Mouse (Mus musculus) kidney, postnatal 36 days (tissue): Measurements from ENCODE around the gene Fthl17d.
"Not testable (repeated sequence)": the region's sequence is repeated elsewhere in the genome, so short reads cannot be mapped to it uniquely, and the experiment has no call there.

ENCODE experiments used
- DNase-seq, 2 experiments: peaks; one replicate each; pipeline ENCODE4 v3.0.0; 2021 to 2022; ENCODE audit warnings: mixed read lengths in 2 of 2

Fthl17d gene

DNA sequence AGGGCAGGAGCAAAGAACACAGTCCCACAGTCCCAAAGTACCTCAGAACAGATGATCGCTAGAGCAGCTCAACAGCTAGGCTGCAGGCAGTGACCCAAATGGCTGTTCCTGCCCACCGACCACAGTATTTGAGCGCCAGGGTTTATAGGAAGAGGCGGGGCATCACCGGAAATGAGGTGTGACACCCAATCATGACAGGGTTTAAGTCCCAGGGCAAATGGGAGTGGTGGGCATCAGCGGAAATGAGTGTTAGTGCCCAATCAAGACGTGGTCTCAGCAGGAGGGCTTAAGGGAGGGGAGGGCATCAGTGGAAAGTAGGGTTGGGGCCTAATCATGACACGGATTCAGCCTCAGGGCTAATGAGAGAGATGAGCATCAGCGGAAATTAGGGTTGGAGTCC, at the start of gene Fthl17d:
TSS of gene Fthl17d (minus strand) at position 101 of the 400 bp plus-strand sequence.
- not testable (repeated sequence) for DNase-seq

DNA sequence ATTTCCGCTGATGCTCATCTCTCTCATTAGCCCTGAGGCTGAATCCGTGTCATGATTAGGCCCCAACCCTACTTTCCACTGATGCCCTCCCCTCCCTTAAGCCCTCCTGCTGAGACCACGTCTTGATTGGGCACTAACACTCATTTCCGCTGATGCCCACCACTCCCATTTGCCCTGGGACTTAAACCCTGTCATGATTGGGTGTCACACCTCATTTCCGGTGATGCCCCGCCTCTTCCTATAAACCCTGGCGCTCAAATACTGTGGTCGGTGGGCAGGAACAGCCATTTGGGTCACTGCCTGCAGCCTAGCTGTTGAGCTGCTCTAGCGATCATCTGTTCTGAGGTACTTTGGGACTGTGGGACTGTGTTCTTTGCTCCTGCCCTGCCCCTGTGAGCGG, 46.6 kb upstream of the Fthl17d start, which contains the start of gene Fthl17e:
TSS of gene Fthl17e (plus strand) at position 301 of the 400 bp plus-strand sequence.
- DNase-seq: not testable (repeated sequence)

- no peak for DNase-seq
These were observed 32.9 kb upstream of the Fthl17d start for GRCm38 (mm10) chrX:9019481-9019880.

- DNase-seq: no peak
These were observed 29.5 kb upstream of the Fthl17d start for GRCm38 (mm10) chrX:9016079-9016478.

DNA sequence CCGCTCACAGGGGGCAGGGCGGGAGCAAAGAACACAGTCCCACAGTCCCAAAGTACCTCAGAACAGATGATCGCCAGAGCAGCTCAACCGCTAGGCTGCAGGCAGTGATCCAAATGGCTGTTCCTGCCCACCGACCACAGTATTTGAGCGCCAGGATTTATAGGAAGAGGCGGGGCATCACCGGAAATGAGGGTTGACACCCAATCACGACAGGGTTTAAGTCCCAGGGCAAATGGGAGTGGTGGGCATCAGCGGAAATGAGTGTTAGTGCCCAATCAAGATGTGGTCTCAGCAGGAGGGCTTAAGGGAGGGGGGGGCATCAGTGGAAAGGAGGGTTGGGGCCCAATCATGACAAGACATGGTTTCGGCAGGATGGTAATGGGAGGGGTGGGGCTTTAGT, 10.1 kb downstream of the Fthl17d start, which contains the start of gene Fthl17c:
TSS of gene Fthl17c (minus strand) at position 101 of the 400 bp plus-strand sequence.
- DNase-seq: not testable (repeated sequence)

GRCm38 (mm10) chrX:8964618-8965017, 21.9 kb downstream of the Fthl17d start:
- DNase-seq: peak in 1 of 2 experiments; percentile 37

GRCm38 (mm10) chrX:8962875-8963274, 23.7 kb downstream of the Fthl17d start, which contains the start of gene Fthl17b:
TSS of gene Fthl17b (minus strand) at chrX:8962975.
- DNase-seq: not testable (repeated sequence)

GRCm38 (mm10) chrX:8948130-8948805, 38.3 kb downstream of the Fthl17d start:
- DNase-seq: peak; percentile 84 to 91

DNA sequence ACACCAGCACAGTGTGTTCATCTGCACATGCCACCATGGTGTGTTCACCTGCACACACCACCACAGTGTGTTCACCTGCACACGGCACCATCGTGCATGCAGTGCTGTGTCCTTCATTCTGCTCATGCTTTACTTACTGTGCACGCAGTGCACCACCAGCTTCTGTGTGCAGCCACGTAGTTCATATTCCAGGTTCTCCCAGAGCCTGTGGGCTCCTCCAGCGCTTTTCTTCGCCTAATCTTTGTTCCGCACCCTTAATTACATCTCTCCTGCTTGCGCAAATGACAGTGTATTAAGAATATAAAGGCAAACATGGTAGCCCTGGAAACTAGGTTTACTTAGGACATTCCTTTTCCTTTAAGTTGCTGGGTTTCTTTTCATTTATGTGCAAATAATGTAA, 42.5 kb downstream of the Fthl17d start:
- no peak for DNase-seq
